ENCODE assay signal across 14 mouse cellular contexts in the genomic region with DNA sequence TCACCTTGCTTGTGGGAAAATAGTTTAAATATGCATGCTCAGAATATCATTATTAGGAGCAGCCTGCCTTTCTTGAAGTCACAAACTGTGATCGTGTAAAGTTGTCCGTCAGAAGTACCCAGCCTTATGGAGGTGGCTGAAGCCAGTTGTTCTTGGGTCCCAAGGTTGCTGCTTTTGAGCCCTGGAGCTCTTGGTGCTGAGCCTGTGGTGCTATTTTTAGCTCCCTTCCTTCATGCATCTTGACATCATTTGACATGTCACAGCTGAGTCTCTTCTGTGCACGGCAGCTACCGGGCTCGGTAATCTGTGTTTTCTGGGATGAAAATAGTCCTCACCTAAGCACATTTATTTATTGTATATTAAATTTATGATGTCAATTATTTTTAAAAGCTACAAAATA.
DNase-seq lines count a peak whose midpoint lies in the region; ATAC-seq and TF ChIP-seq lines count a peak whose summit lies in the region.
"Had no signal": no experiment of that assay in that cellular context is flagged by ENCODE, and none has a peak within 500 bp of the region (broad histone marks: within the 10 kb centered on the region; RNA-seq: fewer than 3 reads in every experiment).

No protein-coding gene starts in this region.

- no peak for ATAC-seq in cerebellum, adult (ENCODE audit: insufficient number of reproducible peaks, low FRiP score, low TSS enrichment)
- no peak for ATAC-seq in heart, postnatal 0 days (ENCODE audit: insufficient read depth, low read depth)
- ATAC-seq: liver, embryonic 12.5 days; Patski had no signal

- H3K36me3 ChIP-seq in heart, postnatal 0 days (replicated peaks; ENCODE audit: control insufficient read depth, insufficient read depth, low read length) = no peaks in the 10 kb centered on the region
- no peaks in the 10 kb centered on the region for H3K36me3 ChIP-seq in thymus, adult 2 months (ENCODE audit: control insufficient read depth, insufficient read depth, low read length)
- H3K36me3 ChIP-seq: embryonic facial prominence, embryonic 12.5 days; forebrain, embryonic 12.5 days; liver, embryonic 12.5 days had no signal

- H3K4me1 ChIP-seq in heart, postnatal 0 days (ENCODE audit: control insufficient read depth, insufficient read depth) = peaks cover 3% of the 10 kb centered on the region; the same call in 1 of the 2 replicates
- H3K4me1 ChIP-seq in olfactory bulb, adult 2 months (ENCODE audit: control insufficient read depth, insufficient read depth, low read length) = peaks cover 54% of the 10 kb centered on the region
- no peaks in the 10 kb centered on the region for H3K4me1 ChIP-seq in thymus, adult 2 months (replicated peaks; ENCODE audit: control insufficient read depth, insufficient read depth, low read length)

- TF ChIP-seq POLR2A in olfactory bulb, adult 2 months (IDR thresholded peaks at IDR 0.05; ENCODE audit: insufficient read depth, low read depth, low read length) = no peak
- TF ChIP-seq POLR2A in thymus, adult 2 months (IDR thresholded peaks at IDR 0.05; ENCODE audit: control insufficient read depth, extremely low read depth, insufficient read depth, low read length, poor library complexity) = no peak

- H3K4me3 ChIP-seq in heart, postnatal 0 days (ENCODE audit: low read depth, low read length) = no peak overlapping the region
- no peak overlapping the region for H3K4me3 ChIP-seq in olfactory bulb, adult 2 months (ENCODE audit: insufficient read depth, low read depth, low read length)
- no peak overlapping the region for H3K4me3 ChIP-seq in thymus, adult 2 months (ENCODE audit: control insufficient read depth, insufficient read depth, low read length)
- H3K4me3 ChIP-seq: embryonic facial prominence, embryonic 12.5 days; forebrain, embryonic 12.5 days; liver, embryonic 12.5 days had no signal

- H3K27me3 ChIP-seq in heart, postnatal 0 days (ENCODE audit: control insufficient read depth, insufficient read depth, low read length) = no peaks in the 10 kb centered on the region
- H3K27me3 ChIP-seq in thymus, adult 2 months (ENCODE audit: control insufficient read depth, insufficient read depth, low read length) = no peaks in the 10 kb centered on the region
- H3K27me3 ChIP-seq: embryonic facial prominence, embryonic 12.5 days; forebrain, embryonic 12.5 days; liver, embryonic 12.5 days; Patski had no signal

- peak; percentile 33 to 47 for DNase-seq in cerebellum, postnatal 10 days
- peak; percentile 0 for DNase-seq in kidney, adult 9 months
- DNase-seq in kidney, postnatal 25 days = no peak
- peak; percentile 25 for DNase-seq in heart, postnatal 0 days (ENCODE audit: low spot score)
- no peak for DNase-seq in thymus, adult 2 months
- no peak for DNase-seq in urinary bladder, postnatal 4 days (ENCODE audit: low spot score in 2 of 2)
- DNase-seq: gastrocnemius, postnatal 14 days had no signal

- 23% methylated on average over 5 of the region's 5 CpGs for WGBS in heart, postnatal 0 days
- WGBS in olfactory bulb, adult 2 months = 34% methylated on average over 5 of the region's 5 CpGs
- 81% methylated on average over 5 of the region's 5 CpGs for WGBS in thymus, adult 2 months

- TF ChIP-seq CTCF in heart, postnatal 0 days (IDR thresholded peaks at IDR 0.05; ENCODE audit: low read depth) = no peak
- no peak for TF ChIP-seq CTCF in olfactory bulb, adult 2 months (IDR thresholded peaks at IDR 0.05; ENCODE audit: insufficient read depth, low read depth, low read length)
- TF ChIP-seq CTCF in thymus, adult 2 months (IDR thresholded peaks at IDR 0.05; ENCODE audit: borderline replicate concordance, control insufficient read depth, extremely low read depth, insufficient read depth, low read length, poor library complexity) = no peak

- H3K4me2 ChIP-seq in heart, postnatal 0 days (ENCODE audit: low read depth, low read length) = no peak overlapping the region
- H3K4me2 ChIP-seq: embryonic facial prominence, embryonic 12.5 days; forebrain, embryonic 12.5 days; liver, embryonic 12.5 days had no signal

- H3K9ac ChIP-seq in heart, postnatal 0 days (replicated peaks; ENCODE audit: low read depth, low read length) = no peak overlapping the region
- H3K9ac ChIP-seq: embryonic facial prominence, embryonic 12.5 days; forebrain, embryonic 12.5 days; liver, embryonic 12.5 days had no signal

- H3K27ac ChIP-seq in heart, postnatal 0 days (ENCODE audit: low read depth) = no peak overlapping the region
- 0 out of 2 replicates have a peak overlapping the region, but pooled peaks have one; percentile 22 for H3K27ac ChIP-seq in olfactory bulb, adult 2 months (ENCODE audit: insufficient read depth, low read depth, low read length)
- no peak overlapping the region for H3K27ac ChIP-seq in thymus, adult 2 months (ENCODE audit: control insufficient read depth, insufficient read depth, low read length)
- H3K27ac ChIP-seq: embryonic facial prominence, embryonic 12.5 days; forebrain, embryonic 12.5 days; kidney, postnatal 0 days; liver, embryonic 12.5 days had no signal

- no peak for TF ChIP-seq EP300 in heart, postnatal 0 days (IDR thresholded peaks at IDR 0.05; ENCODE audit: low read depth)

- no peaks in the 10 kb centered on the region for H3K9me3 ChIP-seq in heart, postnatal 0 days (replicated peaks; ENCODE audit: control insufficient read depth, low read length)
- H3K9me3 ChIP-seq: embryonic facial prominence, embryonic 12.5 days; forebrain, embryonic 12.5 days; liver, embryonic 12.5 days had no signal

Comparison
In these comparisons a context has a peak if more than half of its experiments do, and no peak if none do; other contexts are left out.
1. DNase-seq: peak in cerebellum, postnatal 10 days (2 of 2), kidney, adult 9 months (single experiment) and heart, postnatal 0 days (single experiment); none in kidney, postnatal 25 days (0 of 2), thymus, adult 2 months (single experiment) and urinary bladder, postnatal 4 days (0 of 2).